In genomic region chr4:124985671-124986602, GRCm38 (mm10) we compare ENCODE assay signal across 9 mouse cellular contexts. TPM values are rescaled to one million over a fixed set of nuclear protein-coding genes. Genes with fewer than 3 reads are reported as not detected.
DNase-seq lines count a peak whose midpoint lies in the region; ATAC-seq and TF ChIP-seq lines count a peak whose summit lies in the region.
"Had no signal": no experiment of that assay in that cellular context is flagged by ENCODE, and none has a peak within 500 bp of the region (broad histone marks: within the 10 kb centered on the region; RNA-seq: fewer than 3 reads in every experiment).

Gene Rspo1, plus strand, starts transcription at chr4:124986430.

- peak within 1 kb of the TSS; percentile 62 for H3K4me2 ChIP-seq in kidney, postnatal 0 days (ENCODE audit: low read length)
- peak within 1 kb of the TSS; percentile 72 for H3K4me2 ChIP-seq in heart, embryonic 13.5 days
- H3K4me2 ChIP-seq in neural tube, embryonic 14.5 days (ENCODE audit: low read depth, low read length), result peak within 1 kb of the TSS; percentile 43

- H3K9ac ChIP-seq in kidney, postnatal 0 days (ENCODE audit: low read depth, low read length), result peak within 1 kb of the TSS; percentile 50
- peak within 1 kb of the TSS; percentile 70 for H3K9ac ChIP-seq in heart, embryonic 13.5 days
- H3K9ac ChIP-seq in liver, adult 2 months (ENCODE audit: low read depth, low read length), result no peak within 1 kb of the TSS
- H3K9ac ChIP-seq in neural tube, embryonic 14.5 days (replicated peaks; ENCODE audit: low read depth, low read length), result 0 out of 2 replicates have a peak within 1 kb of the TSS, but pooled peaks have one; percentile 25

- 0 out of 2 replicates have a peak within 1 kb of the TSS, but pooled peaks have one; percentile 21 for H3K27ac ChIP-seq in kidney, postnatal 0 days
- no peak within 1 kb of the TSS for H3K27ac ChIP-seq in bone marrow macrophage, adult 2 months (ENCODE audit: insufficient read depth, low read depth, low read length)
- H3K27ac ChIP-seq in heart, embryonic 13.5 days (replicated peaks), result no peak within 1 kb of the TSS
- H3K27ac ChIP-seq in liver, adult 2 months (replicated peaks; ENCODE audit: insufficient read depth, low read depth, low read length), result no peak within 1 kb of the TSS
- no peak within 1 kb of the TSS for H3K27ac ChIP-seq in neural tube, embryonic 14.5 days (ENCODE audit: low read depth, low read length)

- H3K4me1 ChIP-seq in kidney, postnatal 0 days (replicated peaks; ENCODE audit: insufficient read depth, low read length), result peaks cover 7% of the 10 kb centered on the region; the same call in 1 of the 2 replicates
- H3K4me1 ChIP-seq in bone marrow macrophage, adult 2 months (ENCODE audit: control insufficient read depth, insufficient read depth, low read length), result peaks cover 5% of the 10 kb centered on the region; the same call in 1 of the 2 replicates
- H3K4me1 ChIP-seq in heart, embryonic 13.5 days, result peaks cover 43% of the 10 kb centered on the region
- no peaks in the 10 kb centered on the region for H3K4me1 ChIP-seq in liver, adult 2 months (ENCODE audit: control insufficient read depth, insufficient read depth, low read length)
- peaks cover 13% of the 10 kb centered on the region; the same call in 1 of the 2 replicates for H3K4me1 ChIP-seq in neural tube, embryonic 14.5 days (ENCODE audit: control insufficient read depth, insufficient read depth, low read length)

- no peak for ATAC-seq in kidney, postnatal 0 days (replicated peaks; ENCODE audit: low FRiP score, low read depth)
- ATAC-seq in heart, embryonic 13.5 days (ENCODE audit: extremely low read depth, insufficient number of reproducible peaks, low FRiP score, low TSS enrichment), result no peak
- 0 out of 2 replicates have a peak, but pooled peaks have one; percentile 26 for ATAC-seq in neural tube, embryonic 14.5 days (ENCODE audit: low read depth)

- no peaks in the 10 kb centered on the region for H3K79me2 ChIP-seq in liver, adult 2 months (ENCODE audit: control insufficient read depth, insufficient read depth, low read length)

- under 1% methylated on average over 48 of the region's 62 CpGs for WGBS in kidney, postnatal 0 days
- under 1% methylated on average over 49 of the region's 62 CpGs for WGBS in heart, embryonic 13.5 days
- 2% methylated on average over 61 of the region's 62 CpGs for WGBS in liver, adult 2 months
- WGBS in neural tube, embryonic 14.5 days, result 1% methylated on average over 43 of the region's 62 CpGs

- H3K27me3 ChIP-seq in kidney, postnatal 0 days (ENCODE audit: insufficient read depth, low read length), result peaks cover 26% of the 10 kb centered on the region; the same call in 1 of the 2 replicates
- H3K27me3 ChIP-seq in heart, embryonic 13.5 days (replicated peaks), result peaks cover 100% of the 10 kb centered on the region
- peaks cover 20% of the 10 kb centered on the region for H3K27me3 ChIP-seq in liver, adult 2 months (ENCODE audit: control insufficient read depth, insufficient read depth, low read length)
- peaks cover 54% of the 10 kb centered on the region for H3K27me3 ChIP-seq in neural tube, embryonic 14.5 days (ENCODE audit: control insufficient read depth, insufficient read depth, low read length)

- no peaks in the 10 kb centered on the region for H3K9me3 ChIP-seq in kidney, postnatal 0 days (replicated peaks; ENCODE audit: low read length)
- H3K9me3 ChIP-seq in heart, embryonic 13.5 days, result no peaks in the 10 kb centered on the region
- H3K9me3 ChIP-seq in neural tube, embryonic 14.5 days (ENCODE audit: control insufficient read depth, low read length), result no peaks in the 10 kb centered on the region

- no peak for TF ChIP-seq POLR2A in bone marrow macrophage, adult 2 months (IDR thresholded peaks at IDR 0.05; ENCODE audit: borderline replicate concordance, low read depth, low read length)
- no peak for TF ChIP-seq POLR2A in liver, adult 2 months (IDR thresholded peaks at IDR 0.05; ENCODE audit: extremely low read depth, insufficient read depth, low read length)

- H3K36me3 ChIP-seq in kidney, postnatal 0 days (ENCODE audit: insufficient read depth, low read length), result no peaks in the 10 kb centered on the region
- H3K36me3 ChIP-seq in heart, embryonic 13.5 days, result no peaks in the 10 kb centered on the region
- no peaks in the 10 kb centered on the region for H3K36me3 ChIP-seq in liver, adult 2 months (ENCODE audit: control insufficient read depth, insufficient read depth, low read length)
- no peaks in the 10 kb centered on the region for H3K36me3 ChIP-seq in neural tube, embryonic 14.5 days (ENCODE audit: control insufficient read depth, insufficient read depth, low read length)
- H3K36me3 ChIP-seq: G1E had no signal

- peak; percentile 79 for DNase-seq in kidney, postnatal 0 days (ENCODE audit: low spot score)
- DNase-seq in kidney, postnatal 25 days, result no peak
- no peak for DNase-seq in liver, adult 2 months (ENCODE audit: extremely low read depth, low read depth, low spot score)
- DNase-seq in cerebellum, adult 9-11 months, result no peak
- no peak for DNase-seq in retina, postnatal 1 day

- TF ChIP-seq CTCF in kidney, postnatal 0 days (IDR thresholded peaks at IDR 0.05; ENCODE audit: low read depth), result no peak
- TF ChIP-seq CTCF in bone marrow macrophage, adult 2 months (IDR thresholded peaks at IDR 0.05; ENCODE audit: low read depth, low read length), result no peak
- no peak for TF ChIP-seq CTCF in liver, adult 2 months (IDR thresholded peaks at IDR 0.05; ENCODE audit: low read depth, low read length)

- H3K4me3 ChIP-seq in kidney, postnatal 0 days (replicated peaks; ENCODE audit: low read depth, low read length), result peak within 1 kb of the TSS; percentile 49
- H3K4me3 ChIP-seq in bone marrow macrophage, adult 2 months (ENCODE audit: insufficient read depth, low read length), result peak within 1 kb of the TSS; percentile 31; the same call in 1 of the 2 replicates
- H3K4me3 ChIP-seq in heart, embryonic 13.5 days, result peak within 1 kb of the TSS; percentile 54
- peak within 1 kb of the TSS; percentile 4; the same call in 1 of the 2 replicates for H3K4me3 ChIP-seq in liver, adult 2 months (ENCODE audit: insufficient read depth, low read depth, low read length)
- H3K4me3 ChIP-seq in neural tube, embryonic 14.5 days (ENCODE audit: low read depth, low read length), result peak within 1 kb of the TSS; percentile 20; the same call in 1 of the 2 replicates

RNA-seq across cellular contexts. Expression of gene Rspo1, which starts in this region (rescaled TPM):
- 13.6 and 17.4 TPM in 2 replicates for polyA plus RNA-seq in kidney, postnatal 0 days (2015; fragmentation: Nextera tagmentation; extraction: Ambion mirVana)
- polyA plus RNA-seq in bone marrow macrophage, adult 2 months (2012; ENCODE audit: insufficient read depth, insufficient read length, missing spikeins), result not detected in 2 replicates
- 7.3 and 9.1 TPM in 2 replicates for polyA plus RNA-seq in heart, embryonic 13.5 days (2015; fragmentation: Nextera tagmentation; extraction: Ambion mirVana)
- total RNA-seq in liver, adult 2 months (2014; rRNA removed), result 0.09 TPM in 1 of 2 replicates, not detected in the other
- polyA plus RNA-seq in liver, adult 2 months (2012; rRNA removed), result 0.37 and 0.56 TPM in 2 replicates
- 0.99 and 1.0 TPM in 2 replicates for polyA plus RNA-seq in neural tube, embryonic 14.5 days (2014; fragmentation: Nextera tagmentation; extraction: Ambion mirVana)
- total RNA-seq: G1E had no signal
- polyA plus RNA-seq: G1E had no signal

Comparison
In these comparisons a context has a peak if more than half of its experiments do, and no peak if none do; other contexts are left out.
1. H3K4me3 ChIP-seq: peak in every context shown above with its lines; median percentile 54 in heart, embryonic 13.5 days; 49 in kidney, postnatal 0 days; 31 in bone marrow macrophage, adult 2 months; 20 in neural tube, embryonic 14.5 days; 4 in liver, adult 2 months.